Mouse (Mus musculus): Measurements from ENCODE around the gene Klhl18.

Gene Klhl18

GRCm38 (mm10) chr9:110476124-110477091 lies at the start of gene Klhl18, which contains the start of gene Kif9:
TSS of gene Klhl18 (minus strand) at chr9:110476694.
TSS of gene Kif9 (plus strand) at chr9:110476958.
- DNase-seq (ENCODE audit: low spot score in 2 of 2) = peak; percentile 86 to 87

GRCm38 (mm10) chr9:110525737-110526136 lies 49.2 kb upstream of the Klhl18 start:
- DNase-seq (ENCODE audit: low spot score in 2 of 2) = no peak

- peak in 1 of 2 experiments; percentile 26 for DNase-seq (ENCODE audit: low spot score in 2 of 2)
Measured at GRCm38 (mm10) chr9:110490913-110491312, 14.4 kb upstream of the Klhl18 start.

- DNase-seq (ENCODE audit: low spot score in 2 of 2) = no peak
Measured at GRCm38 (mm10) chr9:110488841-110489240, 12.3 kb upstream of the Klhl18 start.

- DNase-seq (ENCODE audit: low spot score in 2 of 2) = no peak
Measured at GRCm38 (mm10) chr9:110478639-110479038, 2.1 kb upstream of the Klhl18 start.

- DNase-seq (ENCODE audit: low spot score in 2 of 2) = no peak
Measured at GRCm38 (mm10) chr9:110477951-110478350, 1.5 kb upstream of the Klhl18 start.

- peak; percentile 19 to 56 for DNase-seq (ENCODE audit: low spot score in 2 of 2)
Measured at GRCm38 (mm10) chr9:110466179-110466578, 10.3 kb downstream of the Klhl18 start.

GRCm38 (mm10) chr9:110465336-110465735 lies 11.2 kb downstream of the Klhl18 start:
- DNase-seq (ENCODE audit: low spot score in 2 of 2) = no peak

- no peak for DNase-seq (ENCODE audit: low spot score in 2 of 2)
Measured at GRCm38 (mm10) chr9:110463983-110464591, 12.4 kb downstream of the Klhl18 start.

- DNase-seq (ENCODE audit: low spot score in 2 of 2) = no peak
Measured at GRCm38 (mm10) chr9:110462321-110462720, 14.2 kb downstream of the Klhl18 start.

GRCm38 (mm10) chr9:110460884-110461815 lies 15.3 kb downstream of the Klhl18 start:
- peak; percentile 19 to 31 for DNase-seq (ENCODE audit: low spot score in 2 of 2)

- no peak for DNase-seq (ENCODE audit: low spot score in 2 of 2)
Measured at GRCm38 (mm10) chr9:110459145-110459727, 17.3 kb downstream of the Klhl18 start.

GRCm38 (mm10) chr9:110457926-110458325 lies 18.6 kb downstream of the Klhl18 start:
- DNase-seq (ENCODE audit: low spot score in 2 of 2) = no peak

- no peak for DNase-seq (ENCODE audit: low spot score in 2 of 2)
Measured at GRCm38 (mm10) chr9:110452523-110452922, 24.0 kb downstream of the Klhl18 start.

GRCm38 (mm10) chr9:110448857-110449617 lies 27.5 kb downstream of the Klhl18 start:
- peak; percentile 44 to 78 for DNase-seq (ENCODE audit: low spot score in 2 of 2)

GRCm38 (mm10) chr9:110448356-110448755 lies 28.1 kb downstream of the Klhl18 start:
- DNase-seq (ENCODE audit: low spot score in 2 of 2) = no peak

GRCm38 (mm10) chr9:110440559-110440958 lies 35.9 kb downstream of the Klhl18 start:
- no peak for DNase-seq (ENCODE audit: low spot score in 2 of 2)

- no peak for DNase-seq (ENCODE audit: low spot score in 2 of 2)
Measured at GRCm38 (mm10) chr9:110440049-110440448, 36.4 kb downstream of the Klhl18 start.

GRCm38 (mm10) chr9:110436041-110436440 lies 40.5 kb downstream of the Klhl18 start:
- no peak for DNase-seq (ENCODE audit: low spot score in 2 of 2)

GRCm38 (mm10) chr9:110433045-110433444 lies 43.4 kb downstream of the Klhl18 start:
- no peak for DNase-seq (ENCODE audit: low spot score in 2 of 2)
